8 mouse cellular contexts compared by ENCODE assay signal in the genomic region with DNA sequence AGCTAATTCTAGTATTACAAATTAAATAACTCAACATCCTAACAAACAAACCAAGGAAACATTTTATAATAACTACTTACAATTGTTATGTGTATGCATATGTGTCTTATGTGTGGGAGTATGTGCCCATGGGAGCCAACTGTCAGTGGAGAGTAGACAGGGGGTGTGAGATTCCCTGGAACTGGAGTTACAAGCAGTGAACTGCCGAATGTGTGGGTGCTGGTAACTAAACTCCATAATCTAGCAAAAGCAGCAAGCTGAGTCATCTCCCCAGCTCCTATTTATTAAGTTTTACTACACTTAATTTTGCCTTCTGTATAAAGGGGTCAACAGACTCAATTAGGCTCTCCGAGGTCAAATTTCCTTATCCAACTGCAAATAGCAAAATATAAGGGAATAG. TPM values are rescaled to one million over a fixed set of nuclear protein-coding genes. Genes with fewer than 3 reads are reported as not detected.
DNase-seq lines count a peak whose midpoint lies in the region; ATAC-seq and TF ChIP-seq lines count a peak whose summit lies in the region.

No protein-coding gene starts in this region.

- no peak for TF ChIP-seq EP300 in CH12.LX (IDR thresholded peaks at IDR 0.05; ENCODE audit: low read length)

- no peak for TF ChIP-seq RAD21 in CH12.LX (IDR thresholded peaks at IDR 0.05; ENCODE audit: low read depth, low read length)

- no peaks in the 10 kb centered on the region for H3K27me3 ChIP-seq in heart, embryonic 13.5 days (replicated peaks)
- no peaks in the 10 kb centered on the region for H3K27me3 ChIP-seq in CH12.LX (replicated peaks)
- H3K27me3 ChIP-seq in embryonic facial prominence, embryonic 12.5 days = no peaks in the 10 kb centered on the region
- no peaks in the 10 kb centered on the region for H3K27me3 ChIP-seq in intestine, postnatal 0 days (replicated peaks; ENCODE audit: control insufficient read depth, insufficient read depth, low read length)
- no peaks in the 10 kb centered on the region for H3K27me3 ChIP-seq in midbrain, postnatal 0 days (ENCODE audit: insufficient read depth, low read length)

- peaks cover 16% of the 10 kb centered on the region for H3K36me3 ChIP-seq in heart, embryonic 13.5 days
- H3K36me3 ChIP-seq in CH12.LX (replicated peaks in 1 of 2; ENCODE audit: control insufficient read depth in 1 of 2, insufficient read depth in 1 of 2, low read length in 1 of 2) = peaks cover 7 to 23% of the 10 kb centered on the region in 2 experiments
- H3K36me3 ChIP-seq in embryonic facial prominence, embryonic 12.5 days = peaks cover 7% of the 10 kb centered on the region
- H3K36me3 ChIP-seq in intestine, postnatal 0 days (ENCODE audit: control insufficient read depth, insufficient read depth) = peaks cover 9% of the 10 kb centered on the region
- H3K36me3 ChIP-seq in midbrain, postnatal 0 days (ENCODE audit: insufficient read depth, low read length) = no peaks in the 10 kb centered on the region; the same call in 1 of the 2 replicates

- peak overlapping the region; percentile 96 for H3K4me3 ChIP-seq in heart, embryonic 13.5 days
- H3K4me3 ChIP-seq in CH12.LX (replicated peaks in 1 of 3; ENCODE audit: low read depth in 2 of 3, low read length in 2 of 3, poor library complexity in 1 of 3) = peak overlapping the region; percentile 73 to 96 (median 84)
- H3K4me3 ChIP-seq in embryonic facial prominence, embryonic 12.5 days = peak overlapping the region; percentile 75
- peak overlapping the region; percentile 73 for H3K4me3 ChIP-seq in intestine, postnatal 0 days (ENCODE audit: low read depth, low read length)
- H3K4me3 ChIP-seq in midbrain, postnatal 0 days (ENCODE audit: low read depth, low read length) = peak overlapping the region; percentile 85

- ATAC-seq in heart, embryonic 13.5 days (ENCODE audit: extremely low read depth, insufficient number of reproducible peaks, low FRiP score, low TSS enrichment) = no peak
- no peak for ATAC-seq in embryonic facial prominence, embryonic 12.5 days (ENCODE audit: insufficient number of reproducible peaks, insufficient read depth, low FRiP score, low TSS enrichment)
- no peak for ATAC-seq in intestine, postnatal 0 days
- no peak for ATAC-seq in midbrain, postnatal 0 days (ENCODE audit: low FRiP score)
- no peak for ATAC-seq in granulocyte monocyte progenitor cell, adult 5-6 weeks (replicated peaks; ENCODE audit: poor library complexity, severe bottlenecking)

- TF ChIP-seq POLR2A in CH12.LX (IDR thresholded peaks at IDR 0.05; ENCODE audit: low read depth, low read length) = no peak

- no peak for DNase-seq in heart, postnatal 10 days
- no peak for DNase-seq in CH12.LX (ENCODE audit: extremely low read depth)
- no peak for DNase-seq in midbrain, postnatal 0 days (ENCODE audit: low spot score)
- DNase-seq in adrenal gland, postnatal 25 days = no peak

- peaks cover 36% of the 10 kb centered on the region for H3K79me2 ChIP-seq in CH12.LX (replicated peaks; ENCODE audit: control insufficient read depth, extremely low read depth, insufficient read depth, poor library complexity, severe bottlenecking)

- peaks cover 37% of the 10 kb centered on the region for H3K4me1 ChIP-seq in heart, embryonic 13.5 days
- H3K4me1 ChIP-seq in CH12.LX (ENCODE audit: control insufficient read depth in 1 of 2, insufficient read depth in 2 of 2) = peaks cover 0 to 25% of the 10 kb centered on the region in 2 experiments; a peak in 3 of 4 replicates
- H3K4me1 ChIP-seq in embryonic facial prominence, embryonic 12.5 days = peaks cover 8% of the 10 kb centered on the region
- H3K4me1 ChIP-seq in intestine, postnatal 0 days (replicated peaks; ENCODE audit: control insufficient read depth, insufficient read depth, low read length) = 0 out of 2 replicates have a peak, but pooled peaks cover 6% of the 10 kb centered on the region
- H3K4me1 ChIP-seq in midbrain, postnatal 0 days (ENCODE audit: insufficient read depth, low read length) = peaks cover 6% of the 10 kb centered on the region; the same call in 1 of the 2 replicates

- WGBS in heart, embryonic 13.5 days = 57% methylated on average over 2 of the region's 2 CpGs
- WGBS in embryonic facial prominence, embryonic 12.5 days = 69% methylated on average over 2 of the region's 2 CpGs
- 52% methylated on average over 2 of the region's 2 CpGs for WGBS in intestine, postnatal 0 days
- 60% methylated on average over 2 of the region's 2 CpGs for WGBS in midbrain, postnatal 0 days

- in situ Hi-C loops in CH12.LX (cut with MboI; ENCODE audit: low pct_ligation_motif_present, low pct_unique_long_range_greater_than_20kb, low sequenced_read_pairs) = no loop called here

- H3K9ac ChIP-seq in heart, embryonic 13.5 days = peak overlapping the region; percentile 96
- H3K9ac ChIP-seq in CH12.LX (ENCODE audit: insufficient read depth, low read depth) = peak overlapping the region; percentile 79; the same call in 1 of the 2 replicates
- H3K9ac ChIP-seq in embryonic facial prominence, embryonic 12.5 days = no peak overlapping the region
- no peak overlapping the region for H3K9ac ChIP-seq in intestine, postnatal 0 days (ENCODE audit: low read depth, low read length)
- peak overlapping the region; percentile 97 for H3K9ac ChIP-seq in midbrain, postnatal 0 days (replicated peaks; ENCODE audit: low read length, poor library complexity, severe bottlenecking)

- H3K4me2 ChIP-seq in heart, embryonic 13.5 days = peak overlapping the region; percentile 82
- peak overlapping the region; percentile 88 for H3K4me2 ChIP-seq in CH12.LX (ENCODE audit: insufficient read depth, low read depth, poor library complexity, severe bottlenecking)
- peak overlapping the region; percentile 67 for H3K4me2 ChIP-seq in embryonic facial prominence, embryonic 12.5 days (replicated peaks)
- H3K4me2 ChIP-seq in intestine, postnatal 0 days (replicated peaks; ENCODE audit: low read depth) = peak overlapping the region; percentile 62
- H3K4me2 ChIP-seq in midbrain, postnatal 0 days (ENCODE audit: low read depth, low read length, poor library complexity, severe bottlenecking) = peak overlapping the region; percentile 72

- dilution Hi-C loops in CH12.LX (cut with MboI; ENCODE audit: extremely low pct_ligation_motif_present, extremely low pct_unique_long_range_greater_than_20kb, low sequenced_read_pairs) = no loop called here

- intact Hi-C loops in heart, postnatal 10 days (cut with DNase I) = no loop called here

- TF ChIP-seq CTCF in CH12.LX (conservative IDR thresholded peaks at IDR 0.05 in 1 of 2, IDR thresholded peaks at IDR 0.05 in 1 of 2; ENCODE audit: low read depth in 2 of 2, low read length in 2 of 2) = no peak
- TF ChIP-seq CTCF in intestine, postnatal 0 days (IDR thresholded peaks at IDR 0.05; ENCODE audit: low read depth) = no peak
- no peak for TF ChIP-seq CTCF in midbrain, postnatal 0 days (IDR thresholded peaks at IDR 0.05)

- no peaks in the 10 kb centered on the region for H3K9me3 ChIP-seq in heart, embryonic 13.5 days
- no peaks in the 10 kb centered on the region for H3K9me3 ChIP-seq in CH12.LX (replicated peaks; ENCODE audit: low read length)
- H3K9me3 ChIP-seq in embryonic facial prominence, embryonic 12.5 days = no peaks in the 10 kb centered on the region
- H3K9me3 ChIP-seq in intestine, postnatal 0 days (ENCODE audit: control insufficient read depth) = no peaks in the 10 kb centered on the region
- no peaks in the 10 kb centered on the region for H3K9me3 ChIP-seq in midbrain, postnatal 0 days (ENCODE audit: low read length)

- H3K27ac ChIP-seq in heart, embryonic 13.5 days (replicated peaks) = no peak overlapping the region
- H3K27ac ChIP-seq in CH12.LX (ENCODE audit: insufficient read depth, low read depth) = no peak overlapping the region
- H3K27ac ChIP-seq in embryonic facial prominence, embryonic 12.5 days = no peak overlapping the region
- no peak overlapping the region for H3K27ac ChIP-seq in intestine, postnatal 0 days (ENCODE audit: low read depth, low read length)
- no peak overlapping the region for H3K27ac ChIP-seq in midbrain, postnatal 0 days (ENCODE audit: low read depth, low read length)

TF ChIP-seq in CH12.LX, 34 proteins besides CTCF, POLR2A, EP300 and RAD21:
- TF ChIP-seq RCOR1 (conservative IDR thresholded peaks at IDR 0.05; ENCODE audit: low read depth, low read length) (no peak), NRF1 (IDR thresholded peaks at IDR 0.05; ENCODE audit: low read depth, low read length) (no peak), NELFE (IDR thresholded peaks at IDR 0.05; ENCODE audit: low read depth, low read length) (no peak), JUN (IDR thresholded peaks at IDR 0.05; ENCODE audit: insufficient read depth, low read depth, low read length) (no peak)
TF ChIP-seq in CH12.LX: peak in this region for 0.

RNA-seq across cellular contexts. Expression of gene Serinc1, which starts 1.3 kb away (rescaled TPM):
- polyA plus RNA-seq in heart, embryonic 13.5 days (2015; fragmentation: Nextera tagmentation; extraction: Ambion mirVana) = 144 and 158 TPM in 2 replicates
- 100 to 1,000 TPM; 255 to 258 TPM for total RNA-seq in heart, postnatal 10 days (2021)
- total RNA-seq in CH12.LX (2012; rRNA removed) (39.8 and 40.8 TPM in 2 replicates), CH12.LX (2014; rRNA removed) (74.7 and 86.5 TPM in 2 replicates)
- polyA plus RNA-seq in CH12.LX (2012; ENCODE audit: insufficient read length, low read depth) = 54.2 and 56.2 TPM in 2 replicates
- polyA plus RNA-seq in embryonic facial prominence, embryonic 12.5 days (2016; fragmentation: Nextera tagmentation; extraction: Ambion mirVana) = 164 and 168 TPM in 2 replicates
- polyA plus RNA-seq in intestine, postnatal 0 days (2015; fragmentation: Nextera tagmentation; extraction: Ambion mirVana) = 80.9 and 81.7 TPM in 2 replicates
- total RNA-seq in midbrain, postnatal 0 days (2014; rRNA removed) = 381 and 445 TPM in 2 replicates
- 478 and 481 TPM in 2 replicates for polyA plus RNA-seq in midbrain, postnatal 0 days (2015; fragmentation: Nextera tagmentation; extraction: Ambion mirVana)
- total RNA-seq in adrenal gland, postnatal 25 days (2021) = 257 and 342 TPM in 2 replicates
- total RNA-seq in granulocyte monocyte progenitor cell, adult 5-6 weeks (2014; fragmentation: Nextera tagmentation) = 46.8 and 47.3 TPM in 2 replicates
- 93.0 and 99.7 TPM in 2 replicates for total RNA-seq in granulocyte monocyte progenitor cell, adult 5-6 weeks (2017)

RNA-seq across cellular contexts. Expression of gene Hsf2, which starts 44.9 kb away (rescaled TPM):
- 23.8 and 26.8 TPM in 2 replicates for polyA plus RNA-seq in heart, embryonic 13.5 days (2015; fragmentation: Nextera tagmentation; extraction: Ambion mirVana)
- 10 to 100 TPM; 20.8 to 21.1 TPM for total RNA-seq in heart, postnatal 10 days (2021)
- 7.2 and 7.4 TPM in 2 replicates for total RNA-seq in CH12.LX (2012; rRNA removed)
- 11.9 and 13.3 TPM in 2 replicates for total RNA-seq in CH12.LX (2014; rRNA removed)
- polyA plus RNA-seq in CH12.LX (2012; ENCODE audit: insufficient read length, low read depth) = 7.5 and 8.4 TPM in 2 replicates
- 45.1 and 48.8 TPM in 2 replicates for polyA plus RNA-seq in embryonic facial prominence, embryonic 12.5 days (2016; fragmentation: Nextera tagmentation; extraction: Ambion mirVana)
- polyA plus RNA-seq in intestine, postnatal 0 days (2015; fragmentation: Nextera tagmentation; extraction: Ambion mirVana) = 9.6 and 10.6 TPM in 2 replicates
- total RNA-seq in midbrain, postnatal 0 days (2014; rRNA removed) = 39.7 and 47.5 TPM in 2 replicates
- polyA plus RNA-seq in midbrain, postnatal 0 days (2015; fragmentation: Nextera tagmentation; extraction: Ambion mirVana) = 49.3 and 57.9 TPM in 2 replicates
- 17.2 and 20.0 TPM in 2 replicates for total RNA-seq in adrenal gland, postnatal 25 days (2021)
- 12.5 and 15.0 TPM in 2 replicates for total RNA-seq in granulocyte monocyte progenitor cell, adult 5-6 weeks (2014; fragmentation: Nextera tagmentation)
- 22.1 and 30.4 TPM in 2 replicates for total RNA-seq in granulocyte monocyte progenitor cell, adult 5-6 weeks (2017)

Comparison
In these comparisons a context has a peak if more than half of its experiments do, and no peak if none do; other contexts are left out.
1. H3K9ac ChIP-seq: peak in heart, embryonic 13.5 days (single experiment), CH12.LX (single experiment) and midbrain, postnatal 0 days (single experiment); none in embryonic facial prominence, embryonic 12.5 days (single experiment) and intestine, postnatal 0 days (single experiment).
2. Peak in every context shown above with its lines, with median percentiles within 50 percentile points of each other: H3K4me2 ChIP-seq and H3K4me3 ChIP-seq.